Mouse (Mus musculus): ENCODE data around the gene Tbc1d5. TPM values are rescaled to one million over a fixed set of nuclear protein-coding genes. Genes with fewer than 3 reads are reported as not detected.

Tbc1d5 gene
- polyA plus RNA-seq, 2 experiments from 2014 or later = 17.3 to 23.9 TPM

- no peak for ATAC-seq
Measured at GRCm38 (mm10) chr17:51040861-51041260, 138.3 kb downstream of the Tbc1d5 start.

- no peak for ATAC-seq
Measured at GRCm38 (mm10) chr17:51023227-51023626, 155.9 kb downstream of the Tbc1d5 start.

- no peak for ATAC-seq
Measured at GRCm38 (mm10) chr17:51016384-51016783, 162.8 kb downstream of the Tbc1d5 start.

- ATAC-seq = no peak
Measured at GRCm38 (mm10) chr17:51013908-51014307, 165.2 kb downstream of the Tbc1d5 start.

- ATAC-seq = no peak
Measured at GRCm38 (mm10) chr17:51003179-51003578, 176.0 kb downstream of the Tbc1d5 start.

GRCm38 (mm10) chr17:50998216-50998615 is 180.9 kb downstream of the Tbc1d5 start:
- peak; percentile 56 for ATAC-seq

GRCm38 (mm10) chr17:50993294-50993993 is 185.7 kb downstream of the Tbc1d5 start:
- no peak for ATAC-seq

- ATAC-seq = no peak
Measured at GRCm38 (mm10) chr17:50990770-50991405, 188.3 kb downstream of the Tbc1d5 start.

- no peak for ATAC-seq
Measured at GRCm38 (mm10) chr17:50987935-50988334, 191.2 kb downstream of the Tbc1d5 start.

GRCm38 (mm10) chr17:50981933-50982332 is 197.2 kb downstream of the Tbc1d5 start:
- ATAC-seq = no peak

- ATAC-seq = no peak
Measured at GRCm38 (mm10) chr17:50972142-50972541, 207.0 kb downstream of the Tbc1d5 start.

- ATAC-seq = no peak
Measured at GRCm38 (mm10) chr17:50966147-50966546, 213.0 kb downstream of the Tbc1d5 start.

- no peak for ATAC-seq
Measured at GRCm38 (mm10) chr17:50954313-50954712, 224.8 kb downstream of the Tbc1d5 start.

GRCm38 (mm10) chr17:50922308-50922707 is 256.8 kb downstream of the Tbc1d5 start:
- ATAC-seq = no peak

GRCm38 (mm10) chr17:50915216-50915615 is 263.9 kb downstream of the Tbc1d5 start:
- ATAC-seq = no peak

GRCm38 (mm10) chr17:50908568-50909335 is 270.4 kb downstream of the Tbc1d5 start:
- ATAC-seq = no peak

- ATAC-seq = no peak
Measured at GRCm38 (mm10) chr17:50908160-50908559, 271.0 kb downstream of the Tbc1d5 start.

- ATAC-seq = no peak
Measured at GRCm38 (mm10) chr17:50906630-50907029, 272.5 kb downstream of the Tbc1d5 start.

GRCm38 (mm10) chr17:50904463-50904862 is 274.7 kb downstream of the Tbc1d5 start:
- ATAC-seq = no peak

GRCm38 (mm10) chr17:50897867-50898266 is 281.3 kb downstream of the Tbc1d5 start:
- ATAC-seq = no peak

- no peak for ATAC-seq
Measured at GRCm38 (mm10) chr17:50889475-50889874, 289.7 kb downstream of the Tbc1d5 start.

GRCm38 (mm10) chr17:50879910-50880309 is 299.2 kb downstream of the Tbc1d5 start:
- peak; percentile 88 for ATAC-seq

- ATAC-seq = no peak
Measured at GRCm38 (mm10) chr17:50876451-50876850, 302.7 kb downstream of the Tbc1d5 start.

GRCm38 (mm10) chr17:50874067-50874466 is 305.1 kb downstream of the Tbc1d5 start:
- no peak for ATAC-seq
